Mouse (Mus musculus): ENCODE results near the gene Baz1b.

DNA sequence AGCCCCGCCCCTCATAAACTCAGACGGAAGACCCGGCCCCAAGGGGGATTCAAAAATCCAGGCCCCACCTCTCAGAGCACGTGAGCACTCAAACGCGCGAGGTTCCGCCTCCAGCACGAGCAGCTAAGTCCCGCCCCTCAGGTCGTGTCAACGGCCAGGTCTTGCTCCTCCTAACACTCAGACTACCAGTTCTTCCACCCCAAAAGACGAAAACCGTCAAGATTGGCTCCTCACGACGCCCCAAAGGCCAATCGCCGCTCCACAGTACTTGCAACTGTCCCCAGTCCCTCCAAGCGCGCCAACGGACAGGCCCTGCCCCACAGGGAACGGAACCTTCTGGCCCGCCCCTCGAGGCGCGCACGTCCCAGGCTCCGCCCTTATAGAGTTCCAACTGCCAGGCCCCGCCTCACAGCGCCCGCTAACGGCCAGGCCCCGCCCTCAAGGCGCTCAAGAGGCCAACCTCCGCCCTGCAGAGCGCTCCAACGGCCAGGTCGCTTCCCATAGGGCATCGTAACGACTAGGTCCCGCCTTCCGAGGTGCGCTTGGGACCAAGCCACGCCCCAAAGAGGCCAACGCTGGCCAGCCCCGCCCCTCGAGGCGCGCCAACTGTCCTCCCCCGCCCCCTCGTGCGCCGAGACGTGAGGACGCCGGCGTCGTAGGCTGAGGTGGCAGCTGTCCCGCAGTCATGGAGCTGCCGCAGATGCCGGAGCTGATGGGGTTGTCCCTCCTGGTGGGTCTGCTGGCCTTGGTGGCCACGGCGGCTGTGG lies 37.8 kb upstream of the Baz1b start, which contains the start of gene Tbl2:
- TF ChIP-seq CHD2 (IDR thresholded peaks at IDR 0.05; ENCODE audit: low read depth, low read length), result no peak
- TF ChIP-seq MAFK (IDR thresholded peaks at IDR 0.05; ENCODE audit: insufficient read depth, low read depth, low read length), result no peak
- TF ChIP-seq ZNF384 (IDR thresholded peaks at IDR 0.05; ENCODE audit: low read depth, low read length), result no peak
- TF ChIP-seq HCFC1 (IDR thresholded peaks at IDR 0.05; ENCODE audit: borderline replicate concordance, insufficient read depth, low read length), result no peak; the same call in 1 of the 2 replicates
- TF ChIP-seq ZC3H11A (IDR thresholded peaks at IDR 0.05; ENCODE audit: borderline replicate concordance, low read depth, low read length), result no peak

Measured in ES-E14 (cell line).